Mouse (Mus musculus): ENCODE data around the gene Kcnk6. TPM values are rescaled to one million over a fixed set of nuclear protein-coding genes. Genes with fewer than 3 reads are reported as not detected.
"Not testable (repeated sequence)": the region's sequence is repeated elsewhere in the genome, so short reads cannot be mapped to it uniquely, and the experiment has no call there.

The Kcnk6 gene
- polyA plus RNA-seq, 1 experiment from 2014 or later = 5.2 TPM

GRCm38 (mm10) chr7:29224756-29225394, 7.4 kb downstream of the Kcnk6 start:
- no peak overlapping the region for H3K9ac ChIP-seq
- H3K27ac ChIP-seq = no peak overlapping the region
- peaks cover 13% of the 10 kb centered on the region for H3K4me1 ChIP-seq
- no peaks in the 10 kb centered on the region for H3K9me3 ChIP-seq
- no peak overlapping the region for H3K4me3 ChIP-seq
- H3K4me2 ChIP-seq = no peak overlapping the region
- WGBS = 18% methylated on average over 16 of the region's 16 CpGs
- no peak for ATAC-seq (ENCODE audit: insufficient number of reproducible peaks, low FRiP score, low TSS enrichment, low read depth)
- peaks cover 23% of the 10 kb centered on the region for H3K36me3 ChIP-seq
- H3K27me3 ChIP-seq = no peaks in the 10 kb centered on the region

GRCm38 (mm10) chr7:29214846-29215245, 17.5 kb downstream of the Kcnk6 start:
- Histone ChIP-seq H3K4me3 (no peak overlapping the region), H3K36me3 (peaks cover 6% of the 10 kb centered on the region; the same call in 1 of the 2 replicates), H3K27ac (no peak overlapping the region), H3K4me1 (peaks cover 18% of the 10 kb centered on the region), H3K4me2 (no peak overlapping the region), H3K9me3 (no peaks in the 10 kb centered on the region), H3K27me3 (no peaks in the 10 kb centered on the region), H3K9ac (no peak overlapping the region)
- WGBS = 45% methylated on average over 15 of the region's 15 CpGs
- ATAC-seq (ENCODE audit: insufficient number of reproducible peaks, low FRiP score, low TSS enrichment, low read depth) = no peak

- Histone ChIP-seq H3K27ac (no peak overlapping the region), H3K4me3 (no peak overlapping the region)
- no peak for ATAC-seq (ENCODE audit: insufficient number of reproducible peaks, low FRiP score, low TSS enrichment, low read depth)
Observed at GRCm38 (mm10) chr7:29214236-29214635, 18.1 kb downstream of the Kcnk6 start.

GRCm38 (mm10) chr7:29213675-29214082, 18.6 kb downstream of the Kcnk6 start, which contains the start of gene Catsperg1:
Gene Catsperg1 (minus strand): TSS chr7:29214035.
- Histone ChIP-seq H3K4me3 (peak within 1 kb of the TSS; percentile 16), H3K4me2 (peak within 1 kb of the TSS; percentile 41), H3K9me3 (no peaks in the 10 kb centered on the region), H3K27me3 (no peaks in the 10 kb centered on the region), H3K4me1 (peaks cover 18% of the 10 kb centered on the region), H3K9ac (no peak within 1 kb of the TSS), H3K36me3 (no peaks in the 10 kb centered on the region), H3K27ac (no peak within 1 kb of the TSS)
- WGBS = 5% methylated on average over 20 of the region's 20 CpGs
- peak; percentile 48; the same call in 1 of the 2 replicates for ATAC-seq (ENCODE audit: insufficient number of reproducible peaks, low FRiP score, low TSS enrichment, low read depth)

More at GRCm38 (mm10) chr7:29214236-29214635, 18.1 kb downstream of the Kcnk6 start:
- H3K9me3 ChIP-seq = no peaks in the 10 kb centered on the region
- peak overlapping the region; percentile 41; the same call in 1 of the 2 replicates for H3K4me2 ChIP-seq
- peaks cover 18% of the 10 kb centered on the region for H3K4me1 ChIP-seq
- H3K36me3 ChIP-seq = no peaks in the 10 kb centered on the region
- H3K27me3 ChIP-seq = no peaks in the 10 kb centered on the region
- H3K9ac ChIP-seq = no peak overlapping the region
- WGBS = 74% methylated on average over 2 of the region's 2 CpGs

- WGBS = 23% methylated on average over 40 of the region's 40 CpGs
- not testable (repeated sequence) for H3K9ac ChIP-seq; H3K9me3 ChIP-seq; H3K27me3 ChIP-seq; H3K27ac ChIP-seq; H3K36me3 ChIP-seq; ATAC-seq (ENCODE audit: insufficient number of reproducible peaks, low FRiP score, low TSS enrichment, low read depth)
- Histone ChIP-seq H3K4me1 (peaks cover 18% of the 10 kb centered on the region), H3K4me2 (peak overlapping the region; percentile 41), H3K4me3 (0 out of 2 replicates have a peak overlapping the region, but pooled peaks have one; percentile 16)
Observed at GRCm38 (mm10) chr7:29212775-29213560, 19.3 kb downstream of the Kcnk6 start.

GRCm38 (mm10) chr7:29212199-29212765, 20.0 kb downstream of the Kcnk6 start:
- Histone ChIP-seq H3K4me3 (peak overlapping the region; percentile 43), H3K4me2 (peak overlapping the region; percentile 57), H3K9me3 (no peaks in the 10 kb centered on the region), H3K27ac (peak overlapping the region; percentile 83; the same call in 1 of the 2 replicates), H3K9ac (no peak overlapping the region), H3K36me3 (no peaks in the 10 kb centered on the region), H3K27me3 (no peaks in the 10 kb centered on the region), H3K4me1 (peaks cover 18% of the 10 kb centered on the region)
- 22% methylated on average over 26 of the region's 26 CpGs for WGBS
- ATAC-seq (ENCODE audit: insufficient number of reproducible peaks, low FRiP score, low TSS enrichment, low read depth) = no peak

- H3K27me3 ChIP-seq = no peaks in the 10 kb centered on the region
- WGBS = 6% methylated on average over 34 of the region's 34 CpGs
- no peak overlapping the region for H3K9ac ChIP-seq
- peak; percentile 83 for ATAC-seq (ENCODE audit: insufficient number of reproducible peaks, low FRiP score, low TSS enrichment, low read depth)
- H3K9me3 ChIP-seq = no peaks in the 10 kb centered on the region
- H3K4me3 ChIP-seq = peak overlapping the region; percentile 43
- no peaks in the 10 kb centered on the region for H3K36me3 ChIP-seq
- H3K27ac ChIP-seq = peak overlapping the region; percentile 83
- H3K4me1 ChIP-seq = peaks cover 18% of the 10 kb centered on the region
- peak overlapping the region; percentile 57 for H3K4me2 ChIP-seq
Observed at GRCm38 (mm10) chr7:29211415-29212198, 20.7 kb downstream of the Kcnk6 start.

GRCm38 (mm10) chr7:29211013-29211412, 21.3 kb downstream of the Kcnk6 start:
- H3K9me3 ChIP-seq, H3K9ac ChIP-seq, H3K36me3 ChIP-seq, H3K27me3 ChIP-seq: not testable (repeated sequence)
- ATAC-seq (ENCODE audit: insufficient number of reproducible peaks, low FRiP score, low TSS enrichment, low read depth) = peak; percentile 53
- WGBS = 28% methylated on average over 13 of the region's 15 CpGs
- Histone ChIP-seq H3K4me2 (peak overlapping the region; percentile 57), H3K4me3 (peak overlapping the region; percentile 43), H3K4me1 (peaks cover 18% of the 10 kb centered on the region), H3K27ac (peak overlapping the region; percentile 83)

- no peak for ATAC-seq (ENCODE audit: insufficient number of reproducible peaks, low FRiP score, low TSS enrichment, low read depth)
- Histone ChIP-seq H3K9ac (no peak overlapping the region), H3K27ac (no peak overlapping the region), H3K36me3 (no peaks in the 10 kb centered on the region), H3K4me3 (no peak overlapping the region), H3K27me3 (no peaks in the 10 kb centered on the region), H3K4me2 (no peak overlapping the region), H3K4me1 (no peaks in the 10 kb centered on the region), H3K9me3 (no peaks in the 10 kb centered on the region)
- WGBS = 73% methylated on average over 6 of the region's 6 CpGs
Observed at GRCm38 (mm10) chr7:29202577-29202976, 29.7 kb downstream of the Kcnk6 start.

- H3K4me3 ChIP-seq; ATAC-seq (ENCODE audit: insufficient number of reproducible peaks, low FRiP score, low TSS enrichment, low read depth); H3K4me2 ChIP-seq; H3K9me3 ChIP-seq; H3K27ac ChIP-seq; H3K36me3 ChIP-seq; H3K9ac ChIP-seq; H3K27me3 ChIP-seq; H3K4me1 ChIP-seq: not testable (repeated sequence)
- WGBS = 81% methylated on average over 1 of the region's 1 CpGs
Observed at GRCm38 (mm10) chr7:29194230-29194629, 38.1 kb downstream of the Kcnk6 start.

GRCm38 (mm10) chr7:29181323-29181722, 51.0 kb downstream of the Kcnk6 start:
- WGBS = 89% methylated on average over 4 of the region's 4 CpGs
- Histone ChIP-seq H3K4me1 (peaks cover 13% of the 10 kb centered on the region), H3K36me3 (peaks cover 15% of the 10 kb centered on the region)
- ATAC-seq (ENCODE audit: insufficient number of reproducible peaks, low FRiP score, low TSS enrichment, low read depth); H3K4me3 ChIP-seq; H3K4me2 ChIP-seq; H3K27ac ChIP-seq; H3K27me3 ChIP-seq; H3K9me3 ChIP-seq; H3K9ac ChIP-seq: not testable (repeated sequence)
